Mouse (Mus musculus) 3T3-L1 (cell line): ENCODE data around the gene Duoxa1.
"Not testable (repeated sequence)": the region's sequence is repeated elsewhere in the genome, so short reads cannot be mapped to it uniquely, and the experiment has no call there.

Experiments used
- DNase-seq: peaks from one replicate; pipeline ENCODE4 v3.0.0-alpha.2; 2015; ENCODE audit warnings: low read depth, low spot score

The Duoxa1 gene

DNA sequence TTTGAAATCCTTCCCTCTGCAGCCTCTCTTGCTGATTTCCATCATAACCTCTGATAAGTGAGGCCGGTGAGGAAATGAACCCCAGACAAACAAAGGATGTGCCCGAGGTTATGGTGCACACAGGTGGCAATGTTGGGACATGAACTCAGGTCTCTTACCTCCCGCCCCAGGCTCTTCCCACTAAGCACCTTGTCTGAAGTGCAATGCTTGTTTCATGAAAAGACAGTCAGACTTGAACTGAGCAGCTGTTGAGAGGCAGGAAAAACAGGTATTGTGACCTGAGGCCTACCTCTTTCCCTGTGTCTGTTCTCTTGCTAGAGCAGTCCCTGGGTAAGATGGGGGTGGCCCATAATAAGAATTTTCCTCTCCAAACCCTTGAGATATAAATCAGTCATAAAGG, 18.7 kb upstream of the Duoxa1 start:
- DNase-seq, result no peak

GRCm38 (mm10) chr2:122330317-122330716, 16.8 kb upstream of the Duoxa1 start:
- DNase-seq, result not testable (repeated sequence)

DNA sequence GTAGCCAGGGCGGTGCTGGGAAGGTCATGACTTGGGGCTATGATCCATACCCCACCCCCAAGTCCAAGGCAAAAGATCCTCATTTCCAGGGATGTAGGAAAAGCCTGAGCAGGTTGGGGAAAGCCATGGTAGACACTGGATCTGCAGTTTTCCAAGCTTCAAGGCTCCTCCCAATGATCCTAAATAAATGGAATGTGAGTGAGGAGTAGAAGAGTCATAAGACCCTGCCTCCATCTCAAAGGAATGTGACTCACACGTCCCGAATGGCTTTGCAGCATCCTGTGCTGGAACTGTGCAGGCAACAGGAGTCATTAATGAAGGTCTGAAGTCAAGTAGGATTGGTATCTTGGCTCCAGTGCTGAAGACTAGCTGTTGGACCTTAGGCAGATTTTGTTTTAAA, 14.5 kb upstream of the Duoxa1 start:
- DNase-seq, result peak; percentile 89

DNA sequence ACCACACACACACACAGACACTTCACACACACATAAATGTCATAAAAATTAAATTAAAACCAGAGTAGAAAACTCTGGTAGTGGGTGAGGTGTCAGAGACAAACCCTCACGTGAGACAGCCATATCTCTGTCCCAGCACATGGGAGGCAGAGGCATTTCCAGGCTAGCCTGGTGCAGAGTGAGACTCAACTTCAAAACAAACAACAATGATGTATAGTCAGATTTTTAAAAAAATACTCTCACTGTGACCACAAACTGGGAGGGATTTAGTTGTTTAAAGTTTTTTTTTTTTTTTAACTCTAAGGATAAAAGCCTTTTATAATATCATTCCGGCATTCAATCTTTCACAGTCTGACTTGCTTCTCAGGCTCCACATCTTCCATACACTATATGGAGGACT, 11.8 kb upstream of the Duoxa1 start:
- DNase-seq, result peak; percentile 61

GRCm38 (mm10) chr2:122324586-122324985, 11.1 kb upstream of the Duoxa1 start:
- no peak for DNase-seq

GRCm38 (mm10) chr2:122323960-122324359, 10.4 kb upstream of the Duoxa1 start:
- no peak for DNase-seq

DNA sequence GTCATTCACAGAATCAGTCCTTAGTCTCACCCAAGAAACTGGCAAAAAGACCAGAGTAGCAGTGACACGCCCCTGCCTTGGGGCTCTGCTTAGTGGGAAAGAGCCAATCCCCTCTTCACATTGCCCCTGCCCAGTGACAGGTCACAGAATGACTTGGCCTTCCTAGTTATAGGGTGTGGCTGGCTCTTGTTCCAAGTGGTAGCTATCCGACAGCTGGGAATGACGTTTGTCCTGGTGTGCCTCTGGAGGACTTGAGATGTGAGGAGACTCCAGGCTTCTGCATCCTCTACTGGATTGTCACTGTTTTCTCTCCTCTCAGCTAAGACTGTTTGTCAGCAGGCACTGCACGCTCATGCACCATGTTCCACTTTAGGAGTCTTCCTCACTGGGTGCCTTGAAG, 3.9 kb upstream of the Duoxa1 start:
- no peak for DNase-seq

- no peak for DNase-seq
Observed at GRCm38 (mm10) chr2:122315372-122315771, 1.8 kb upstream of the Duoxa1 start, which contains the start of gene Duox1. Gene Duox1, plus strand, starts transcription at chr2:122315672.

GRCm38 (mm10) chr2:122312722-122313417, 660 bp downstream of the Duoxa1 start:
- peak; percentile 64 for DNase-seq

- DNase-seq, result no peak
Observed at GRCm38 (mm10) chr2:122311561-122311960, 2.0 kb downstream of the Duoxa1 start.

DNA sequence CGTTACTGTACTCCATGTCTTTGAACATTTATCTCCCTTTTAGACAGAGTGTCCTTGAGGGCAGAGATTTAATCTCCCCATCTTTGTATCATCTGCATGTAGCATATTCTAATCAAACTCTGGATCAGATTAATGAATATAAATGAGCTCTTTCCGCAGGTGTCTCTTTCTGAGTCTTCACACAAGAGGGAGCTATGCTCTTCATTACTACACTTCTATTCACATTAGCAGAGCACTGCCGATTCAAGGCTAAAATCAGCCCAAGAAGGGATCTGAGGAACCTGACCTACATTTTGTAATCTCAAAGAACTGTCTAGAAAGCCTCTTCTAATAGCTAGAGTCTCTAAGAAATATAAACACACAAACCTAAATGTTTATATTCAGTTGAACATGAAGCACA, 3.9 kb downstream of the Duoxa1 start:
- DNase-seq, result peak; percentile 45

- DNase-seq, result peak; percentile 92
Observed at GRCm38 (mm10) chr2:122306184-122306583, 7.3 kb downstream of the Duoxa1 start.

GRCm38 (mm10) chr2:122305097-122305892, 8.2 kb downstream of the Duoxa1 start:
- peak; percentile 34 for DNase-seq

DNA sequence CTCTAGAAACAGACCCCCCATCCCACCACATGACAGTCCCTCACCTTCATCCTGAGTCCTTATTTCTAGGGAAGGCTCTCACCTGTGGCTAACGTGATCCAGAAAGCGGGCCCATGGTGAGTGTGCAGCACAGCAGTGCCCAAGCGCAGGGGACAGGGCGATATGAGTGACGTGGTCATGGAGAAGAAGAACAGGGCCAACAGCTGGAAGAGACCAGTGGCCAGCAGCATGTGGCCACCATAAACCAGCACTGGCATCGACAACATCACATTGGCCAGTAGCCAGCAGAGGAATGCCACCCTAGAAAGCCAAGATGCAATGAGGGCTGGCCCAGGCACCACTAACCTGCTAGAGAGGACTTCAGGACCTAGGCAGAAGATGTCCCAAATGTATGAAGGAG, 9.0 kb downstream of the Duoxa1 start:
- peak; percentile 24 for DNase-seq

GRCm38 (mm10) chr2:122302574-122303241, 10.8 kb downstream of the Duoxa1 start:
- DNase-seq, result peak; percentile 83

DNA sequence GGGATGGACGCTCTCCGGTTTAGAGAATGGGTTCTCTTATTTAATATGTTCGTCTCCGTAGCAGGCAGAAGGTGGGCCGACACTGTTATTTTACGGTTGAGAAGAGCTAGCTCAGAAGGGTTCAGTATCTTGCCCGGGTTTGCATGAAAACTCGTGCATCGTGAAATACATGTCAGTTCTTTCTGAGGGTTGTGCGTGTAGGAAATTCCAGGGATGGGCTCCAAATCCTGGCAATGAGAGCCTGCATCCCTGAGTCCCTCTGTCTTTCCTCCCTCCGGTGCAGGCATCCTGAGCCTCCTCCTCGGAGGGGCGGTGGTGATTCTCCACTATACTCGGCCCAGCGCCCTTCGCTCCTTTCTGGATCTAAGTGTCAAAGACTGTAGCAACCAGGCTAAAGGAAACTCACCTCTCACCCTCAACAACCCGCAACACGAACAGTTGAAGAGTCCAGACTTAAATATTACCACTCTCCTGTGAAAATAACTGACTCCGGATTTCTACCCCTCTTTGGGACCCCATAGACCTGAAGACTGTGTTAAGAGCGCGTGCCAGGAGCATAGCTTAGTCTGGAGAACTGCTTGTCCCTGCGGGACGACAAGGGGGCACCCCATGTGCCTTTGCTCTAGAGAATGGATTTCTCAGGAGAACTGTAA, 11.5 kb downstream of the Duoxa1 start:
- DNase-seq, result no peak

- DNase-seq, result no peak
Observed at GRCm38 (mm10) chr2:122301081-122301920, 12.2 kb downstream of the Duoxa1 start.

DNA sequence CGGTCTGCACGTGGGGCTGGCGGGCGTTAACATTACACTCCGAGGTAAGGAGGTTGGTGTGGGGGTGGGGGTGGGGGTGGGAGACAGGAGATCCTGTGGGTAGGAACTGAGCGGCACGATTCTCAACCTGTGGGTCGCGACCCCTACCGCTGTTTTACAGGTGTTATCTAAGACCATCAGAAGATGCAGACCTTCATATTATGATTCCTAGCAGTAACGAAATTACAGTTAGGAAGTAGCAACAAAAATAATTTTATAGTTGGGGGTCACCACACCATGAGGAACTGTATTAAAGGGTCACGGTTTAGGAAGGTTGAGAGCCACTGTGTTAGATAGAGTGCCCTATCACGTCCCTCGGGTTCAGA, 12.9 kb downstream of the Duoxa1 start:
- DNase-seq, result no peak

- DNase-seq, result no peak
Observed at GRCm38 (mm10) chr2:122299911-122300655, 13.4 kb downstream of the Duoxa1 start.
